ENCODE assay signal across 10 mouse cellular contexts in the genomic region with DNA sequence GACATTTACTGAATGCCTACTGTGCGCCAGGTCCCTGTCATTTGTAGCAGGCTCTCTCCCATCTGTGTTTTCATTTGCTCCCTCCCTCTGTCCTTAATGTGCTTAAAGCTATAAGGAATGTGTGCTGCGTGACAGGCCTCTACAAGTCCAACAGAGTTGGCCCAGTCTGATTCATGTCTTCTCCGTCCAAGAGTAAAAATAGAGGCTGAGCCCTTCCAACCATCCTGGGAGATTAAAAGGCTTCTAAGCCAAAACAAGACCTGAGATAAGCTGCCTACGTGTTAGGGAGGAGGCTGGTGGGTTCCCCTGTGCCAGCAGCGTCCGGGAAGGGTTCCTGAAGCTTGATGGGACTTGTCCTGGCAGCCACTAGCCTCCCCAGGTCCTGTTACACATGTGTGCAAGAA. TPM values are rescaled to one million over a fixed set of nuclear protein-coding genes. Genes with fewer than 3 reads are reported as not detected.
DNase-seq lines count a peak whose midpoint lies in the region; ATAC-seq and TF ChIP-seq lines count a peak whose summit lies in the region.
"Had no signal": no experiment of that assay in that cellular context is flagged by ENCODE, and none has a peak within 500 bp of the region (broad histone marks: within the 10 kb centered on the region; RNA-seq: fewer than 3 reads in every experiment).

No protein-coding gene starts in this region.

- TF ChIP-seq POLR2A in MEL (IDR thresholded peaks at IDR 0.05; ENCODE audit: control insufficient read depth in 1 of 2, insufficient read depth in 1 of 2, low read depth in 1 of 2, low read length in 2 of 2, poor library complexity in 1 of 2), result no peak

- intact Hi-C loops in heart, postnatal 10 days (cut with DNase I), result loop anchor here (5.0 kb wide), 1 partner anchor 103 kb away; no protein-coding TSS in a partner anchor

- no peak overlapping the region for H3K9ac ChIP-seq in MEL (ENCODE audit: control insufficient read depth, low read depth, low read length, poor library complexity, severe bottlenecking)

- peaks cover 0 to 5% of the 10 kb centered on the region in 2 experiments; a peak in 1 of 4 replicates for H3K4me1 ChIP-seq in MEL (ENCODE audit: control insufficient read depth in 1 of 2, insufficient read depth in 2 of 2, low read length in 2 of 2)

- no peak for DNase-seq in MEL (ENCODE audit: low read depth, low spot score)
- peak; percentile 86 for DNase-seq in cerebellum, adult 11-12 months
- peak; percentile 43 for DNase-seq in gastrocnemius, postnatal 10 days
- peak; percentile 70 to 85 for DNase-seq in heart, postnatal 10 days
- no peak for DNase-seq in lung, postnatal 4 days
- DNase-seq: kidney, postnatal 10 days; lung, postnatal 10 days; thymus, adult 18-20 months had no signal

- H3K27ac ChIP-seq in MEL (ENCODE audit: control insufficient read depth, low read depth, low read length), result no peak overlapping the region

- no peak overlapping the region for H3K4me3 ChIP-seq in MEL (ENCODE audit: control insufficient read depth in 1 of 2, insufficient read depth in 1 of 2, low read depth in 2 of 2, low read length in 2 of 2)

- H3K27me3 ChIP-seq in MEL (ENCODE audit: control insufficient read depth in 1 of 2, insufficient read depth in 2 of 2, low read length in 2 of 2), result peaks cover 2 to 3% of the 10 kb centered on the region in 2 experiments

- no peak for TF ChIP-seq RAD21 in MEL (IDR thresholded peaks at IDR 0.05; ENCODE audit: low read depth, low read length)

- TF ChIP-seq EP300 in MEL (IDR thresholded peaks at IDR 0.05; ENCODE audit: low read depth in 1 of 2, low read length in 2 of 2), result no peak

- H3K79me2 ChIP-seq in MEL (ENCODE audit: control insufficient read depth, insufficient read depth, low read length, poor library complexity), result no peaks in the 10 kb centered on the region

- no peaks in the 10 kb centered on the region for H3K36me3 ChIP-seq in MEL (ENCODE audit: control insufficient read depth in 1 of 2, insufficient read depth in 2 of 2, low read length in 2 of 2)

- no peaks in the 10 kb centered on the region for H3K9me3 ChIP-seq in MEL (replicated peaks; ENCODE audit: insufficient read depth, low read length)

- ATAC-seq in granulocyte monocyte progenitor cell, adult 5-6 weeks (replicated peaks; ENCODE audit: poor library complexity, severe bottlenecking), result no peak
- ATAC-seq in erythroid progenitor cell, adult 5-6 weeks (replicated peaks; ENCODE audit: low FRiP score, poor library complexity, severe bottlenecking), result no peak

- no peak for TF ChIP-seq CTCF in MEL (IDR thresholded peaks at IDR 0.05 in 2 of 3, conservative IDR thresholded peaks at IDR 0.05 in 1 of 3; ENCODE audit: control insufficient read depth in 1 of 3, insufficient read depth in 1 of 3, low read depth in 2 of 3, low read length in 3 of 3, poor library complexity in 1 of 3, severe bottlenecking in 1 of 3)

TF ChIP-seq in MEL, 35 proteins besides CTCF, POLR2A, EP300 and RAD21:
- TF ChIP-seq ZKSCAN1 (IDR thresholded peaks at IDR 0.05; ENCODE audit: low read depth, low read length) (peak; percentile 78), TCF12 (IDR thresholded peaks at IDR 0.05; ENCODE audit: low read depth, low read length) (no peak), MXI1 (IDR thresholded peaks at IDR 0.05; ENCODE audit: low read depth, low read length) (no peak), UBTF (IDR thresholded peaks at IDR 0.05; ENCODE audit: borderline replicate concordance, insufficient read depth, low read depth, low read length) (no peak), POLR2AphosphoS2 (IDR thresholded peaks at IDR 0.05; ENCODE audit: low read length) (no peak), SIN3A (IDR thresholded peaks at IDR 0.05; ENCODE audit: low read length) (no peak), USF2 (IDR thresholded peaks at IDR 0.05; ENCODE audit: borderline replicate concordance in 1 of 2, insufficient read depth in 1 of 2, low read depth in 1 of 2, low read length in 2 of 2) (no peak), USF1 (IDR thresholded peaks at IDR 0.05; ENCODE audit: low read depth, low read length) (no peak)

RNA-seq across cellular contexts. Expression of gene Ets2, which starts 58.1 kb away (rescaled TPM):
- 14.3 and 15.9 TPM in 2 replicates for total RNA-seq in MEL (2012; rRNA removed)
- polyA plus RNA-seq in MEL (2012; ENCODE audit: insufficient read depth in 1 of 2, insufficient read length in 2 of 2, low read depth in 1 of 2, low replicate concordance in 2 of 2, missing spikeins in 1 of 2), result 10 to 100 TPM in 1 of 2 experiments, not detected in 1; 23.5 TPM
- 10 to 100 TPM; 57.8 to 65.1 TPM for total RNA-seq in gastrocnemius, postnatal 10 days (2021)
- total RNA-seq in heart, postnatal 10 days (2021), result 100 to 1,000 TPM; 105 to 144 TPM
- 7.4 and 7.5 TPM in 2 replicates for total RNA-seq in granulocyte monocyte progenitor cell, adult 5-6 weeks (2014; fragmentation: Nextera tagmentation)
- 7.0 and 9.7 TPM in 2 replicates for total RNA-seq in granulocyte monocyte progenitor cell, adult 5-6 weeks (2017)
- 8.6 and 10.5 TPM in 2 replicates for total RNA-seq in erythroid progenitor cell, adult 5-6 weeks (2015; ENCODE audit: low replicate concordance)
- total RNA-seq in erythroid progenitor cell, adult 5-6 weeks (2017; ENCODE audit: low replicate concordance), result 1.7 and 3.8 TPM in 2 replicates

Comparison
In these comparisons a context has a peak if more than half of its experiments do, and no peak if none do; other contexts are left out.
1. DNase-seq: peak in cerebellum, adult 11-12 months (single experiment), gastrocnemius, postnatal 10 days (single experiment) and heart, postnatal 10 days (2 of 2); none in MEL (single experiment) and lung, postnatal 4 days (0 of 2).